Mouse (Mus musculus) limb, embryonic 15.5 days (tissue): ENCODE measurements around the gene Chadl. TPM values are rescaled to one million over a fixed set of nuclear protein-coding genes. Genes with fewer than 3 reads are reported as not detected.

Experiments
- ATAC-seq: fragments of 200-750 bp; cut with Nextera tagmentation; 2 replicates; pipeline ENCODE4 v1.8.0; 2017; ENCODE audit warnings: low read depth, moderate TSS enrichment; ENCODE audit not compliant: insufficient number of reproducible peaks, low FRiP score, low TSS enrichment
- H3K27ac ChIP-seq: fragments of 300-500 bp; sonication (generic); 2 replicates; pipeline ENCODE4 v1.5.1; 2015; ENCODE audit warnings: moderate library complexity, mild to moderate bottlenecking, inconsistent platforms
- H3K27me3 ChIP-seq: fragments of 300-500 bp; sonication (generic); 2 replicates; pipeline ENCODE4 v1.6.1; 2015; ENCODE audit warnings: inconsistent platforms
- H3K36me3 ChIP-seq: fragments of 300-500 bp; sonication (generic); 2 replicates; pipeline ENCODE4 v1.6.1; 2015; ENCODE audit warnings: inconsistent platforms
- H3K4me1 ChIP-seq: fragments of 300-500 bp; sonication (generic); 2 replicates; pipeline ENCODE4 v1.6.1; 2015; ENCODE audit warnings: inconsistent platforms
- H3K4me2 ChIP-seq: fragments of 300-500 bp; sonication (generic); 2 replicates; pipeline ENCODE4 v1.6.1; 2015; ENCODE audit warnings: mild to moderate bottlenecking, inconsistent platforms
- H3K4me3 ChIP-seq: fragments of 300-500 bp; sonication (generic); 2 replicates; pipeline ENCODE4 v1.5.1; 2015; ENCODE audit warnings: mild to moderate bottlenecking, inconsistent platforms
- H3K9ac ChIP-seq: fragments of 300-500 bp; sonication (generic); 2 replicates; pipeline ENCODE4 v1.6.1; 2015; ENCODE audit warnings: inconsistent platforms
- H3K9me3 ChIP-seq: fragments of 300-500 bp; sonication (generic); 2 replicates; pipeline ENCODE4 v1.6.1; 2016; ENCODE audit warnings: inconsistent platforms
- WGBS: fragments of 180-500 bp; shearing (Covaris S2); methylation state at CpG from one replicate; pipeline ENCODE4 v1.1.7; 2015; 5-methylcytosine and 5-hydroxymethylcytosine counted together
- polyA plus RNA-seq: library from polyadenylated mRNA; unstranded; fragments of >200 nt; fragmentation: Nextera tagmentation; extraction: Ambion mirVana; gene quantifications from 2 replicates; pipeline ENCODE4 v1.2.1, GENCODE M21; 2015

The Chadl gene
- polyA plus RNA-seq, 1 experiment from 2014 or later, result 15.2 TPM

DNA sequence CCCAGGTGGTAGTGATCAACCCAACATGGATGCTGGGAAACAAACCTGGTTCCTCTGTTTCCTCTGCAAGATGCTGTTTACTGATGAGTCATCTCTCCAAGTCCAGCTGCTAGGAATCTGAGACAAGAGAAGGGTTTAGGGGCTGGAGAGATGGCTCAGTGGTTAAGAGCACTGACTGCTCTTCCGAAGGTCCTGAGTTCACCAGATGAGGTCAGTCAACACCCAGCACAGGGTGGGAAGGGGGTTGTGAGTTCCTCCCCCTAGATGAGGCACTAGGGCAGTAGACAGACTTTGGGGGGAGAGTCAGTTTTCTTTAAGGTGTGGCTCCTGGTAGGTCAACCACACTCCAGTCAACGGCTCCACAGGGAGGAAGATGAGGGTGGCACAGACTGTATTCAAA lies 35.4 kb downstream of the Chadl start:
- 95% methylated on average over 2 of the region's 2 CpGs for WGBS
- H3K4me1 ChIP-seq, result peaks cover 10% of the 10 kb centered on the region

DNA sequence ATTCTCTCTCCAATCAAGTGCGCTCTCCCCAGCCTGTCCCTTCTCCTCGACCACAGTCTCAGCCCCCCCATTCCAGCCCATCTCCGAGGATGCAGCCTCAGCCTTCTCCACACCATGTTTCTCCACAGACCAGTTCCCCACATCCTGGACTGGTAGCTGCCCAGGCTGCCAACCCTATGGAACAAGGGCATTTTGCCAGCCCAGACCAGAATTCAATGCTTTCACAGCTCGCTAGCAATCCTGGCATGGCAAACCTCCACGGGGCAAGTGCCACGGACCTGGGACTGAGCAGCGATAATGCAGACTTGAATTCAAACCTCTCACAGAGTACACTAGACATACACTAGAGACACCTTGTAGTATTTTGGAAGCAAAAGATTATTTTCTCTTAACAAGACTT lies 46.5 kb downstream of the Chadl start:
- Histone ChIP-seq H3K9me3 (no peaks in the 10 kb centered on the region), H3K36me3 (peaks cover 63% of the 10 kb centered on the region), H3K9ac (no peak overlapping the region), H3K4me2 (no peak overlapping the region), H3K27ac (no peak overlapping the region), H3K4me1 (no peaks in the 10 kb centered on the region), H3K27me3 (no peaks in the 10 kb centered on the region), H3K4me3 (no peak overlapping the region)
- ATAC-seq, result no peak
- 90% methylated on average over 7 of the region's 7 CpGs for WGBS

More for the DNA sequence above, 35.4 kb downstream of the Chadl start:
- Histone ChIP-seq H3K27me3 (no peaks in the 10 kb centered on the region), H3K9ac (no peak overlapping the region), H3K9me3 (no peaks in the 10 kb centered on the region), H3K4me3 (no peak overlapping the region), H3K36me3 (no peaks in the 10 kb centered on the region), H3K27ac (no peak overlapping the region), H3K4me2 (no peak overlapping the region)
- ATAC-seq, result no peak

DNA sequence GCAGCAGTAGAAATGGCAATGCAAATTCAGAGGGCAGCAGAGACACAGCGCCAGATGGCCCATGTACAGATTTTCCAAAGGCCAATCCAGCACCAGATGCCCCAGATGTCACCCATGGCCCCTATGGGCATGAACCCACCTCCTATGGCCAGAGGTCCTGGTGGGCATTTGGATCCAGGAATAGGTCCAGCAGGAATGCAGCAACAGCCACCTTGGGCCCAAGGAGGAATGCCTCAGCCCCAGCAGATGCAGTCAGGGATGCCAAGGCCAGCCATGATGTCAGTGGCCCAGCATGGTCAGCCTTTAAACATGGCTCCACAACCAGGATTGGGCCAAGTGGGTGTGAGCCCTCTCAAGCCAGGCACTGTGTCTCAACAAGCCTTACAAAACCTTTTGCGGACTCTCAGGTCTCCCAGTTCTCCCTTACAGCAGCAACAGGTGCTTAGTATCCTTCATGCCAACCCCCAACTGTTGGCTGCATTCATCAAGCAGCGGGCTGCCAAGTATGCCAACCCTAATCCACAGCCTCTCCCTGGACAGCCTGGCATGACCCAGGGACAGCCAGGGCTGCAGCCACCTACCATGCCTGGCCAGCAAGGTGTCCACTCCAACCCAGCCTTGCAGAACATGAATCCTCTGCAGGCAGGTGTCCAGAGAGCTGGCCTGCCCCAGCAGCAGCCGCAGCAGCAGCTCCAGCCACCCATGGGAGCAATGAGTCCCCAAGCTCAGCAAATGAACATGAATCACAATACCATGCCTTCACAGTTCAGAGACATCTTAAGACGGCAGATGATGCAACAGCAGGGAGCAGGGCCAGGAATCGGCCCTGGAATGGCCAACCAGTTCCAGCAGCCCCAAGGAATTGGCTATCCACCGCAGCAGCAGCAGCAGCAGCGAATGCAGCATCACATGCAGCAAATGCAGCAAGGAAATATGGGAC lies 47.3 kb downstream of the Chadl start:
- Histone ChIP-seq H3K27me3 (no peaks in the 10 kb centered on the region), H3K4me1 (no peaks in the 10 kb centered on the region), H3K36me3 (peaks cover 71% of the 10 kb centered on the region), H3K4me2 (no peak overlapping the region), H3K27ac (no peak overlapping the region), H3K9me3 (no peaks in the 10 kb centered on the region), H3K4me3 (no peak overlapping the region), H3K9ac (no peak overlapping the region)
- 94% methylated on average over 8 of the region's 8 CpGs for WGBS
- peak; percentile 30; the same call in 1 of the 2 replicates for ATAC-seq

Other genes starting within 250 kb of the Chadl start
- gene Rbx1, start 231.0 kb downstream of the Chadl start, polyA plus RNA-seq, result 407 and 454 TPM in 2 replicates
- 16.3 and 18.6 TPM in 2 replicates for gene Ep300, start 111.9 kb downstream of the Chadl start, polyA plus RNA-seq
- 16.5 and 17.9 TPM in 2 replicates for gene L3mbtl2, start 33.4 kb downstream of the Chadl start, polyA plus RNA-seq
- 28.7 and 28.9 TPM in 2 replicates for gene Zc3h7b, start 47.8 kb upstream of the Chadl start, polyA plus RNA-seq
- gene Rangap1, start 48.2 kb upstream of the Chadl start, polyA plus RNA-seq, result 99.6 and 101 TPM in 2 replicates
- gene Tef, start 105.1 kb upstream of the Chadl start, polyA plus RNA-seq, result 28.9 and 30.7 TPM in 2 replicates
- 29.8 and 32.1 TPM in 2 replicates for gene Tob2, start 161.5 kb upstream of the Chadl start, polyA plus RNA-seq
- gene Phf5a, start 174.6 kb upstream of the Chadl start, polyA plus RNA-seq, result 124 TPM in 2 replicates
- gene Aco2, start 175.0 kb upstream of the Chadl start, polyA plus RNA-seq, result 144 and 165 TPM in 2 replicates
- gene Polr3h, start 229.0 kb upstream of the Chadl start, polyA plus RNA-seq, result 60.5 and 76.3 TPM in 2 replicates
- gene Csdc2, start 239.5 kb upstream of the Chadl start, polyA plus RNA-seq, result 14.0 and 16.1 TPM in 2 replicates